Mouse (Mus musculus) lung, postnatal 0 days (tissue): ENCODE measurements around the gene Gm10491.

Source experiments
- CTCF ChIP-seq: IDR thresholded peaks from 2 replicates; pipeline ENCODE4 v1.5.1; 2016; ENCODE audit warnings: antibody characterized with exemption, mild to moderate bottlenecking
- EP300 ChIP-seq: IDR thresholded peaks from 2 replicates; pipeline ENCODE4 v1.6.1; 2016; ENCODE audit warnings: antibody characterized with exemption, mild to moderate bottlenecking, control low read depth

DNA sequence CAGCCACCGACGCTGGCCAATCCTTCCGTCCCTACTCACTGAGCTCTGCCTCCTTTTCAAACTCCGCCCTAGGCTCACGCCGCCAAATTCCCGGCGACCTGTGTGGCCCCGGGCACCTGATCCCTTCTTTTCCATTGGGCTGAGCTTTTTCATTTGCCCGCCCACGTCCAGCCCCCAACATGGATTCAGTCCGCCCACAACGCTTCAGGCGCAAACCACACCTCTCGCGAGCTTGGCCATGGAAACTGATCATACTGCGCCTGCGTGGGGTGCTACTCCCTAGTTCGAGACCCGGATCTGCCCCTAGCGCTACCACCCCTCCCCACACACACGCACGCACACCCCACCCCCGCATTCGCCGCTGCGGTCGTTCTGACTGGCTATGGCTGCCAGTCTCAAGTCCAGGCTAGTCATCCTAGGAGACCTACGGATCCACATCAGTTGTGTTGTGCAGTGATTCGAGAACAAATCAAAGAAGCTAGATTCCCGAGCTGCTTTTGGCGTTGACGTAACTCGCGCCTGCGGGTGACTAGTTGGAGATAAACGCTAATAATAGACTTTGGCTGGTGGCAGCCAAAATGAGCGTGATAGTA, 40.4 kb upstream of the Gm10491 start:
- TF ChIP-seq CTCF (no peak), EP300 (no peak)
